ENCODE assay signal across 8 mouse cellular contexts in the genomic region with DNA sequence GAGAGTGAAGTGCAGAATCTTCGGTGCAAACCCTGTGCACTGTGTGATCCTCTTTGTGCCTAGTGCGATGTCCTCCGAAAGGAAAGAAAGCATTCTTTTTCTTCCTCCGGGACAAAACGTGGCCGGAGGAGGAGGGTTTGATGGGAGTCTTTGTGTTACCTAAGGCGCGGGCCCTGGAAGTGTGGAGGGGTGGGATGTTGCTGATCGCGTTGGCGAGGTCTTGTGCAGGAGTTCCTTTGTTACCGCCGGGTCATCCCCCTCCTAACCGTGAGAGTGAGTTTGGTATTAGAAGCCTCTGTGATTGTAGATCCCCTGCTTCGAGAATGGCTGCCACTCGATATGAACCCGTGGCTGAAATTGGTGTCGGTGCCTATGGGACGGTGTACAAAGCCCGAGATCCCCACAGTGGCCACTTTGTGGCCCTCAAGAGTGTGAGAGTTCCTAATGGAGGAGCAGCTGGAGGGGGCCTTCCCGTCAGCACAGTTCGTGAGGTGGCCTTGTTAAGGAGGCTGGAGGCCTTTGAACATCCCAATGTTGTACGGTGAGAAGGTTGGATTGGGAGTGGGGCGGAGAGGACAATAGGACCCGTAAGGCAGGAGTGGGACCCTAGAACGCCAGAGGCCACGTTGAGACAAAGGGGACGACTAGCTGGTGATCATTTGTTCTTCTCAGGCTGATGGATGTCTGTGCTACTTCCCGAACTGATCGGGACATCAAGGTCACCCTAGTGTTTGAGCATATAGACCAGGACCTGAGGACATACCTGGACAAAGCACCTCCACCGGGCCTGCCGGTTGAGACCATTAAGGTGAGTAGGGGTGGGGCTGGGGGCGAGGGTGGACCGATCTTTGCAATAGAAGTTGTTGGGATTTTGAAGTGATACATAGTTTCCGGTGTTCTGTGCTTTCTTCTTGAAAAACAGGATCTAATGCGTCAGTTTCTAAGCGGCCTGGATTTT. TPM values are rescaled to one million over a fixed set of nuclear protein-coding genes. Genes with fewer than 3 reads are reported as not detected.
DNase-seq lines count a peak whose midpoint lies in the region; ATAC-seq lines count a peak whose summit lies in the region.

No protein-coding gene starts in this region.

- no peak for ATAC-seq in heart, embryonic 12.5 days (ENCODE audit: insufficient number of reproducible peaks, low FRiP score)
- no peak for ATAC-seq in intestine, embryonic 15.5 days
- peak; percentile 1 for ATAC-seq in neural tube, embryonic 11.5 days (ENCODE audit: insufficient read depth, low FRiP score, low TSS enrichment)

- no peak for DNase-seq in heart, postnatal 36 days
- DNase-seq in A20 (ENCODE audit: low read depth, low spot score) = peak; percentile 46
- DNase-seq in embryo, embryonic 9.5 days (ENCODE audit: extremely low spot score) = peak; percentile 52
- DNase-seq in neural tube, embryonic 11.5 days (ENCODE audit: low spot score) = peak; percentile 49
- no peak for DNase-seq in urinary bladder, postnatal 10 days (ENCODE audit: low spot score)
- no peak for DNase-seq in right cerebral cortex, adult 2 months (ENCODE audit: low spot score in 2 of 2)

- no peaks in the 10 kb centered on the region for H3K9me3 ChIP-seq in heart, embryonic 12.5 days (replicated peaks)
- no peaks in the 10 kb centered on the region for H3K9me3 ChIP-seq in intestine, embryonic 15.5 days
- no peaks in the 10 kb centered on the region for H3K9me3 ChIP-seq in neural tube, embryonic 11.5 days (ENCODE audit: control insufficient read depth, low read length)

- intact Hi-C loops in heart, postnatal 36 days (cut with DNase I) = no loop called here

- H3K36me3 ChIP-seq in heart, embryonic 12.5 days = peaks cover 43% of the 10 kb centered on the region
- peaks cover 30% of the 10 kb centered on the region for H3K36me3 ChIP-seq in intestine, embryonic 15.5 days
- peaks cover 35% of the 10 kb centered on the region for H3K36me3 ChIP-seq in neural tube, embryonic 11.5 days (ENCODE audit: control insufficient read depth, insufficient read depth, low read length)

- peak overlapping the region; percentile 78 for H3K4me2 ChIP-seq in heart, embryonic 12.5 days
- peak overlapping the region; percentile 73 for H3K4me2 ChIP-seq in intestine, embryonic 15.5 days (replicated peaks)
- peak overlapping the region; percentile 76 for H3K4me2 ChIP-seq in neural tube, embryonic 11.5 days (ENCODE audit: low read depth)

- H3K9ac ChIP-seq in heart, embryonic 12.5 days = peak overlapping the region; percentile 91
- peak overlapping the region; percentile 81 for H3K9ac ChIP-seq in intestine, embryonic 15.5 days
- peak overlapping the region; percentile 94 for H3K9ac ChIP-seq in neural tube, embryonic 11.5 days (ENCODE audit: low read length)

- H3K27me3 ChIP-seq in heart, embryonic 12.5 days (replicated peaks) = peaks cover 25% of the 10 kb centered on the region
- no peaks in the 10 kb centered on the region for H3K27me3 ChIP-seq in intestine, embryonic 15.5 days (replicated peaks)
- peaks cover 6% of the 10 kb centered on the region; the same call in 1 of the 2 replicates for H3K27me3 ChIP-seq in neural tube, embryonic 11.5 days (ENCODE audit: control insufficient read depth, insufficient read depth, low read length)

- H3K27ac ChIP-seq in heart, embryonic 12.5 days (ENCODE audit: poor library complexity, severe bottlenecking) = peak overlapping the region; percentile 78
- peak overlapping the region; percentile 76 for H3K27ac ChIP-seq in intestine, embryonic 15.5 days
- H3K27ac ChIP-seq in neural tube, embryonic 11.5 days (ENCODE audit: low read depth, low read length) = peak overlapping the region; percentile 63

- 13% methylated on average over 37 of the region's 37 CpGs for WGBS in heart, embryonic 12.5 days
- WGBS in intestine, embryonic 15.5 days = 10% methylated on average over 37 of the region's 37 CpGs
- 15% methylated on average over 37 of the region's 37 CpGs for WGBS in neural tube, embryonic 11.5 days

- peak overlapping the region; percentile 70 for H3K4me3 ChIP-seq in heart, embryonic 12.5 days
- peak overlapping the region; percentile 65 for H3K4me3 ChIP-seq in intestine, embryonic 15.5 days (replicated peaks)
- peak overlapping the region; percentile 78 for H3K4me3 ChIP-seq in neural tube, embryonic 11.5 days (ENCODE audit: low read depth, low read length)

- peaks cover 37% of the 10 kb centered on the region for H3K4me1 ChIP-seq in heart, embryonic 12.5 days (replicated peaks)
- H3K4me1 ChIP-seq in intestine, embryonic 15.5 days (replicated peaks) = peaks cover 38% of the 10 kb centered on the region
- peaks cover 16% of the 10 kb centered on the region for H3K4me1 ChIP-seq in neural tube, embryonic 11.5 days (ENCODE audit: control insufficient read depth, insufficient read depth, low read length)

RNA-seq across cellular contexts. Expression of gene Cdk4, which starts 0.9 kb away (rescaled TPM):
- 1,080 and 1,140 TPM in 2 replicates for polyA plus RNA-seq in heart, embryonic 12.5 days (2016; fragmentation: Nextera tagmentation; extraction: Ambion mirVana)
- total RNA-seq in heart, postnatal 36 days (2021) = 10 to 100 TPM; 76.7 to 85.5 TPM
- 1,579 and 1,616 TPM in 2 replicates for polyA plus RNA-seq in intestine, embryonic 15.5 days (2015; fragmentation: Nextera tagmentation; extraction: Ambion mirVana)
- 2,636 and 2,694 TPM in 2 replicates for polyA plus RNA-seq in neural tube, embryonic 11.5 days (2014; fragmentation: Nextera tagmentation; extraction: Ambion mirVana)

RNA-seq across cellular contexts. Expression of gene March9, which starts 4.2 kb away (rescaled TPM):
- 0.10 and 0.28 TPM in 2 replicates for polyA plus RNA-seq in heart, embryonic 12.5 days (2016; fragmentation: Nextera tagmentation; extraction: Ambion mirVana)
- 1 to 10 TPM; 2.3 to 2.9 TPM for total RNA-seq in heart, postnatal 36 days (2021)
- polyA plus RNA-seq in intestine, embryonic 15.5 days (2015; fragmentation: Nextera tagmentation; extraction: Ambion mirVana) = 0.74 and 0.91 TPM in 2 replicates
- 4.3 and 4.7 TPM in 2 replicates for polyA plus RNA-seq in neural tube, embryonic 11.5 days (2014; fragmentation: Nextera tagmentation; extraction: Ambion mirVana)

RNA-seq across cellular contexts. Expression of gene Tspan31, which starts 5.9 kb away (rescaled TPM):
- polyA plus RNA-seq in heart, embryonic 12.5 days (2016; fragmentation: Nextera tagmentation; extraction: Ambion mirVana) = 119 and 124 TPM in 2 replicates
- total RNA-seq in heart, postnatal 36 days (2021) = 10 to 100 TPM; 43.8 to 46.9 TPM
- 167 and 181 TPM in 2 replicates for polyA plus RNA-seq in intestine, embryonic 15.5 days (2015; fragmentation: Nextera tagmentation; extraction: Ambion mirVana)
- polyA plus RNA-seq in neural tube, embryonic 11.5 days (2014; fragmentation: Nextera tagmentation; extraction: Ambion mirVana) = 96.5 and 99.9 TPM in 2 replicates

RNA-seq across cellular contexts. Expression of gene Agap2, which starts 10.9 kb away (rescaled TPM):
- polyA plus RNA-seq in heart, embryonic 12.5 days (2016; fragmentation: Nextera tagmentation; extraction: Ambion mirVana) = 0.03 TPM in 1 of 2 replicates, not detected in the other
- total RNA-seq in heart, postnatal 36 days (2021) = 1 to 10 TPM; 5.6 to 7.0 TPM
- 0.16 and 0.43 TPM in 2 replicates for polyA plus RNA-seq in intestine, embryonic 15.5 days (2015; fragmentation: Nextera tagmentation; extraction: Ambion mirVana)
- 0.94 and 1.4 TPM in 2 replicates for polyA plus RNA-seq in neural tube, embryonic 11.5 days (2014; fragmentation: Nextera tagmentation; extraction: Ambion mirVana)

RNA-seq across cellular contexts. Expression of gene Cyp27b1, which starts 16.1 kb away (rescaled TPM):
- polyA plus RNA-seq in heart, embryonic 12.5 days (2016; fragmentation: Nextera tagmentation; extraction: Ambion mirVana) = 0.18 TPM in 1 of 2 replicates, not detected in the other
- total RNA-seq in heart, postnatal 36 days (2021) = under 1 TPM; 0.14 to 0.31 TPM
- polyA plus RNA-seq in intestine, embryonic 15.5 days (2015; fragmentation: Nextera tagmentation; extraction: Ambion mirVana) = 0.05 and 0.11 TPM in 2 replicates
- 0.09 and 0.14 TPM in 2 replicates for polyA plus RNA-seq in neural tube, embryonic 11.5 days (2014; fragmentation: Nextera tagmentation; extraction: Ambion mirVana)

Comparison
In these comparisons a context has a peak if more than half of its experiments do, and no peak if none do; other contexts are left out.
1. DNase-seq: peak in A20 (single experiment), embryo, embryonic 9.5 days (single experiment) and neural tube, embryonic 11.5 days (single experiment); none in heart, postnatal 36 days (0 of 2), urinary bladder, postnatal 10 days (single experiment) and right cerebral cortex, adult 2 months (0 of 2).
2. Peak in every context shown above with its lines, with median percentiles within 50 percentile points of each other: H3K27ac ChIP-seq, H3K4me2 ChIP-seq, H3K4me3 ChIP-seq and H3K9ac ChIP-seq.